Mouse (Mus musculus) bone marrow macrophage, adult 2 months (primary cell): ENCODE results near the gene Hs6st1.

ENCODE experiments used
- CTCF ChIP-seq: IDR thresholded peaks from 2 replicates; pipeline ENCODE4 v1.5.1; 2012; ENCODE audit warnings: low read depth, mild to moderate bottlenecking, low read length, moderate library complexity
- POLR2A ChIP-seq: IDR thresholded peaks from 2 replicates; pipeline ENCODE4 v1.6.1; 2012; ENCODE audit warnings: mild to moderate bottlenecking, low read depth, low read length, borderline replicate concordance

GRCm38 (mm10) chr1:36069291-36069771 lies 1.1 kb downstream of the Hs6st1 start:
- no peak for TF ChIP-seq CTCF
- TF ChIP-seq POLR2A: no peak
